In genomic region chr5:3309587-3309986, GRCm38 (mm10) we compare ENCODE assay signal across 24 mouse cellular contexts. TPM values are rescaled to one million over a fixed set of nuclear protein-coding genes. Genes with fewer than 3 reads are reported as not detected.
A peak's percentile ranks its signal among the peaks of the same experiment; 100 is the strongest.
DNase-seq lines count a peak whose midpoint lies in the region; ATAC-seq lines count a peak whose summit lies in the region.
"Had no signal": no experiment of that assay in that cellular context is flagged by ENCODE, and none has a peak within 500 bp of the region (broad histone marks: within the 10 kb centered on the region; RNA-seq: fewer than 3 reads in every experiment).

No protein-coding gene starts in this region.

- H3K9ac ChIP-seq in heart, embryonic 11.5 days (ENCODE audit: low read depth, low read length) = no peak overlapping the region
- H3K9ac ChIP-seq: embryonic facial prominence, embryonic 15.5 days; forebrain, postnatal 0 days; kidney, embryonic 15.5 days; liver, postnatal 0 days; midbrain, embryonic 12.5 days had no signal

- no peak overlapping the region for H3K27ac ChIP-seq in heart, embryonic 11.5 days (ENCODE audit: low read depth, low read length)
- H3K27ac ChIP-seq: embryonic facial prominence, embryonic 15.5 days; forebrain, embryonic 10.5 days; kidney, embryonic 15.5 days; midbrain, embryonic 12.5 days had no signal

- ATAC-seq in heart, embryonic 11.5 days (replicated peaks; ENCODE audit: insufficient number of reproducible peaks, low FRiP score, low TSS enrichment) = no peak
- ATAC-seq in megakaryocyte, adult 5-6 weeks (ENCODE audit: poor library complexity, severe bottlenecking) = peak; percentile 38; the same call in 1 of the 2 replicates
- ATAC-seq: forebrain, postnatal 0 days; hindbrain, embryonic 16.5 days; intestine, embryonic 16.5 days; liver, postnatal 0 days had no signal

- H3K4me1 ChIP-seq in heart, embryonic 11.5 days (ENCODE audit: control insufficient read depth, insufficient read depth, low read length) = no peaks in the 10 kb centered on the region
- H3K4me1 ChIP-seq: embryonic facial prominence, embryonic 15.5 days; forebrain, embryonic 10.5 days; kidney, embryonic 15.5 days; midbrain, embryonic 12.5 days had no signal

- DNase-seq in heart, adult 11 months = peak; percentile 35
- DNase-seq in 3T3-L1 (ENCODE audit: low read depth, low spot score) = peak; percentile 78
- peak; percentile 96 for DNase-seq in fat pad, adult 2 months (ENCODE audit: extremely low read depth, low read depth, low spot score)
- DNase-seq in left cerebral cortex, postnatal 25 days (ENCODE audit: low spot score in 2 of 2) = no peak
- DNase-seq in kidney, adult 11 months = no peak
- DNase-seq: cerebellum, adult 9-10 months; forebrain, postnatal 0 days; gastrocnemius, postnatal 14 days; kidney, postnatal 4 days; left cerebral cortex, postnatal 4 days; liver; liver, postnatal 0 days; thymus, adult 18-20 months; thymus, postnatal 36 days had no signal

- no peaks in the 10 kb centered on the region for H3K27me3 ChIP-seq in heart, embryonic 11.5 days (ENCODE audit: control insufficient read depth, insufficient read depth, low read length)
- H3K27me3 ChIP-seq: CH12.LX; embryonic facial prominence, embryonic 15.5 days; kidney, embryonic 15.5 days; midbrain, embryonic 12.5 days had no signal

- H3K4me3 ChIP-seq in heart, embryonic 11.5 days (ENCODE audit: low read depth, low read length) = no peak overlapping the region
- H3K4me3 ChIP-seq: embryonic facial prominence, embryonic 15.5 days; forebrain, embryonic 10.5 days; kidney, embryonic 15.5 days; midbrain, embryonic 12.5 days had no signal

- H3K4me2 ChIP-seq in heart, embryonic 11.5 days = no peak overlapping the region
- H3K4me2 ChIP-seq: embryonic facial prominence, embryonic 15.5 days; kidney, embryonic 15.5 days; midbrain, embryonic 12.5 days had no signal

- intact Hi-C loops in left cerebral cortex, postnatal 25 days (cut with DNase I) = no loop called here

- WGBS in heart, embryonic 11.5 days (ENCODE audit: insufficient replicate concordance) = 69% methylated on average over 1 of the region's 1 CpGs

- no peaks in the 10 kb centered on the region for H3K36me3 ChIP-seq in heart, embryonic 11.5 days (ENCODE audit: control insufficient read depth, insufficient read depth, low read length)
- H3K36me3 ChIP-seq: embryonic facial prominence, embryonic 15.5 days; forebrain, embryonic 10.5 days; G1E; kidney, embryonic 15.5 days; midbrain, embryonic 12.5 days had no signal

- no peaks in the 10 kb centered on the region for H3K9me3 ChIP-seq in heart, embryonic 11.5 days (replicated peaks; ENCODE audit: control insufficient read depth, low read length)
- H3K9me3 ChIP-seq: embryonic facial prominence, embryonic 15.5 days; forebrain, embryonic 10.5 days; G1E; kidney, embryonic 15.5 days; midbrain, embryonic 12.5 days had no signal

RNA-seq across cellular contexts. Expression of gene Cdk6, which starts 31.7 kb away (rescaled TPM):
- polyA plus RNA-seq in heart, embryonic 11.5 days (2014; fragmentation: Nextera tagmentation; extraction: Ambion mirVana) = 23.1 and 31.3 TPM in 2 replicates
- 17.9 TPM in 2 replicates for total RNA-seq in megakaryocyte, adult 5-6 weeks (2015)
- 9.7 and 18.8 TPM in 2 replicates for total RNA-seq in megakaryocyte, adult 5-6 weeks (2017)
- total RNA-seq in left cerebral cortex, postnatal 25 days (2021) = 1 to 10 TPM; 3.6 to 5.4 TPM

Comparison
In these comparisons a context has a peak if more than half of its experiments do, and no peak if none do; other contexts are left out.
1. DNase-seq: peak in heart, adult 11 months (single experiment), 3T3-L1 (single experiment) and fat pad, adult 2 months (single experiment); none in left cerebral cortex, postnatal 25 days (0 of 2) and kidney, adult 11 months (single experiment).